Mouse (Mus musculus): ENCODE data around the gene Nop53. TPM values are rescaled to one million over a fixed set of nuclear protein-coding genes. Genes with fewer than 3 reads are reported as not detected.

Gene Nop53
- total RNA-seq (2021), result 100 to 1,000 TPM; 121 to 127 TPM
- long read RNA-seq, experiment 1, transcript Nop53-201 (13 exons, 3,176 nt), result major isoform, 70 of 80 reads
- long read RNA-seq, experiment 1, partial matches to known transcripts, result 10 of 80 reads
- long read RNA-seq, experiment 1, other reads (novel, unspliced or antisense), result 0 of 80 reads
- long read RNA-seq, experiment 2, transcript Nop53-201 (13 exons, 3,176 nt), result major isoform, 91 of 95 reads
- long read RNA-seq, experiment 2, partial matches to known transcripts, result 2 of 95 reads
- long read RNA-seq, experiment 2, other reads (novel, unspliced or antisense), result 2 of 95 reads

DNA sequence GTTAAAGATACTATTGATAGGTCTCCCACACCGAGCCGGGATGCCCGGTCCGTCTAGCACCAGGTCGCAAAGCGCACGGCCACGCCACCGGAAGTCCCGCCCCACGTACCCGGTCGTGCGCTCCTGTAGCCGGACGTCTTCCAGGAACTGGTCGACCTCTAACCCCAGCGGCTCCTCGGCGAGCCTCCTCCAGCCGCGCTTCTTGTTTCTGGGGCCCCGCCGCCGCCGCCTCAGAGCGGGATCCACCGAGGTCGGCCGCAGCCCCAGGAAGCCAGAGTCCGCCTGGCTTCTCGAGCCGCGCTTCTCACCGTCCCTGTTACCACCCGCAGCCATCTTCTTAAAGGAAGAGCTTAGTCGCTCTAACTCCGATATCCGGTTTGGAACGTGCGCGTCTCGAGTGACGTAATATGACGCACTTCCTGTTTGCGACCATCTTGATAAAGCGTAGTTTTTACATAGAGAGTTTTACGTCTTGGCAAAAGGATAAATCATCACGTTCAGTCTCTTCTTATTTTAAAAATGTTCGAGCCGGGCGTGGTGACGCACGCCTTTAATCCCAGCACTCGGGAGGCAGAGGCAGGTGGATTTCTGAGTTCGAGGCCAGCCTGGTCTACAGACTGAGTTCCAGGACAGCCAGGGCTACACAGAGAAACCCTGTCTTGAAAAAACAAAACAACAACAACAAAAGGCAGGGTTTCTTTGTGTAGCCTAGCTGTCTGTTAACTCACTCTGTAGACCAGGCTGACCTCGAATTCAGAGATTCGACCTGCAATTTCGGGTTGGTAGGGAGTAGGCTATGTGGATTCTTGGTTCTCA is at the start of gene Nop53:
Nop53 (minus strand) TSS at position 354 of the 816 bp plus-strand sequence.
- intact Hi-C loops (cut with DNase I; ENCODE audit: low total_unique reads), result loop anchor here (5.0 kb wide), 1 partner anchor 781 kb away; no protein-coding TSS in a partner anchor
- peak; percentile 90 for DNase-seq

DNA sequence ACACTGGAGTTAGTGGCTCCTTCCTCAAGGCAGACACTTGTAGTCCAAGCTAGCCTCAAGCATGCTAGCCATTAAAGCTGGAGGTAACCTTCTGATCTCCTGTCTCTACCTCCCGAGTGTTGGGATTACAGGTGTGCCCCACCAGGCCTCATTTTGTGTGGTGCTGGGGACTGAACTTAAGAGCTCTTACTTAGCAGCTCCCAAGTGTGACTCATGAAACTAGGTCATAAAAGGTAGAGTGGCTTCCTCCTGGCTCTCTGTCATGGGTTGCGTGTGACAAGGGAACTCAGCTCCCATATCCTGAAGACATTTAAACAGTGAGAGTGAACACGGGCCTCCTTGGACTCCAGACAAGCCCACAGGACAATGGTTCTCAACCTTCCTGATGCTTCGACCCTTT is 47.9 kb upstream of the Nop53 start:
- no peak for DNase-seq
- intact Hi-C loops (cut with DNase I; ENCODE audit: low total_unique reads), result no loop called here

DNA sequence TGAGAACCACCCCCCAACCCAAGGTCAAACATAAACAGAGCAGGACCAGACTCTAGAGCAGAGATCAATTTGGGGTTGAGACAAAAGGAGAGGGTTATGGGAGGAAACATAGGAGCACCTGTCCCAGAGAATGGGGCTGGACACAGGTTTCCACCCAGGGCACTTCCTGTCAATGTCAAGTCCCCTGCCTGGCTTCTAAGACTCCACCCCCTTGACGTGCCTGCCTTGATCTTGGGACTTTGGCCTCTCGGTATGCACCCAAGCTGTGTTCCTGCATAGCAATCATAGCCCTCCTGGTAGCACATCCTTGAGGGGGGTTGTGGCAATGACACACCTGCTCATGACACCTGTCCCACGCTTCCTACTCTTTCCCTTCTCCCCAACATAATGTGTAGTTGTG is 47.3 kb upstream of the Nop53 start:
- DNase-seq, result no peak
- intact Hi-C loops (cut with DNase I; ENCODE audit: low total_unique reads), result no loop called here

DNA sequence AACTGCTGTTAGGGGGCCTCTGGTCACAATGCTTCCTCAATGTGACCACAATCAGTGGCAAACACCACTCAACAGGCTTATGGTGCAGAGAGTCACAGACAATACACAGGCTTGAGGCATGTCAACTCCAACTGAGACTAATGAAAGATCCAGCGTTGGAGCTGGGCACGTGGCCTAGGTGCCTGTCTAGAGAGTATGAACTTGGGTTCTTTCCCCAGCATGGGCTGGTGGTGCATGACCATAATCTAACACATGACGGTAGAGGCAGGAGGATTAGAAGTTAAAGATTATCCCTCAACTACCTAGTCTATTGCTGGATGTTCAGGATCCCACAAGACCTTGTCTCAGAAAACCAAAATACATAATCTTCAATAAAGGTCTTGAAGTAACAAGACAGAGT is 45.9 kb upstream of the Nop53 start:
- intact Hi-C loops (cut with DNase I; ENCODE audit: low total_unique reads), result no loop called here
- DNase-seq, result no peak

DNA sequence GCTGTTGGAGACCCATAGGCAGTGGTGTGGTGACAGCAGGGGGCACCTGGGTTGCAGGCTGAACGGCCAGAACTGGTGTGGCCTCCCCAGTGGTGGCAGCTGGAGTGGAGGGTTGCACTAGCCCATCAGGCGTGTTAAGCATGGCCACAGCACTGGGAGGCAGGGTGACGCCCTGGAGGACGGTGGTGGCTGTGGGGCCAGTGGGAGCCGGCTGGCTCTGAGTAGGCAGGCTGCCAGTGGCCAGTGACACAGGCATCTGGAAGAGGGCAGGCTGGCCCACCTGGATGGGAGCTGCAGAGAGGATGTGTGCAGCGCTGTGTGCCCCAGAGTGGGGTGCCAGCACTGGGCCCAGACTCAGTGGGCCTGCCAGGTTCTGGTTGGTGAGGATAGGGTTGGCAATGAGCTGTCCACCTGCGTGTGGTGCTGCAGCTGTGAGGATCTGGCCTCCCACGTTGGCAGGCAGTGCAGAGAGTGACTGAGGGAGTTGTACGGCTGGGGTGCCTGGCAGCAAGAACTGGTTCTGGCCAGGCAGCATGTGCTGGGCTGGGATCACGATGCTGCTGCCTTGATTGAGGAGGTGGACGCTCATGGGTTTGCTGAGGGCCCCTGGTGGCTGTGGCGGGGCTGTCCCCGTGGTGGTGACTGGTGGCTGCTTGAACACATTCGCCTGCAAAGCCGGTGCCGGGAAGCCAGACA is 41.9 kb upstream of the Nop53 start:
- DNase-seq, result peak; percentile 35
- intact Hi-C loops (cut with DNase I; ENCODE audit: low total_unique reads), result no loop called here

DNA sequence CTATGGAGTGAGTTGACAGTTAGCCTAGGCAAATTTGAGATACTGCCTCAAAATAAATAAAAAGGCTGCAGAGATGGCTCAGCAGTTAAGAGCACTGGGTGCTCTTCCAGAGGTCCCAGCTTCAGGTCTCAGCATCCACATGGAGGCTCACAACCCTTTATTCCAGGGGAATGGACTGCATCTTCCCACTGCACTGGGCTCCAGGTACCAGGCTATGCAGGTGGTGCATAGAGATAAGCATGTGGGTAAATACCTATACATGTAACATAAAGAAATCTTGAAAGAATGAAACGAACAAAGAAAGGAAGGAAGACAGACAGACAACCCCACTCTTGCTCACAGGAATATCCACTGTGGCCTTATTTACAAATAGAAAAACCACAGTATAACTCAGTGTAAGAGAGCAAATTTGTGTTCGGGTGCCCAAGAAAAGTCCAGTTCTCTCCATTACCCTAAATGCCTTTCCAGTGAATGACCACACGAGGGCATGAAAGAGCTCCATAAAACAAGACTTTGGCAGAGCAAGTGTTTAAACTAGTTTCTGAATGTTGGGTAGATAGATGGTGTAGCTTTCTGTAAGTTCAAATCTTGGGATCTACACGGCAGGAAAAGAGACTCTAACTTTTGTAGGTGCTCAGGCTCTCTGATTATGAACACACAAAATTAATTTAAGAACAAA is 37.0 kb upstream of the Nop53 start:
- no peak for DNase-seq
- intact Hi-C loops (cut with DNase I; ENCODE audit: low total_unique reads), result no loop called here

DNA sequence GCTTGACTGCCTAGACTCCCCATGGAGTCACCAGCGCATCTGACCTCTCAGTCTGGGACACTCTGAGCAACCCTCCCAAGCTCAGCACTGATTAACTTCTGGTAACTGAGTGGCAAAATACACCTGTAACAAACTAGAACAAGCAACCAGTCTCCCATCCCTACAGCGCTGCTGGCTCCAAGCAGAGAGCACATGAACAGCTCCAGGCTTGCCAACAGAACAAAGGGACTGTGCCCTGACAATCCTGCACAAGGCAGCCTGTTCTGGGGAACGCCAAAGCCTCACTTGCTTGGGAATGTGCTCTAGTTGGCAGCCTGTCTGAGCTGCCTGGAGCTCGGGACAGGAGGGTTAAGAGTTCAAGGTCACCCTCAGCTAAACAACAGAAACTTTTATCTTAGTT is 35.7 kb upstream of the Nop53 start:
- no peak for DNase-seq
- intact Hi-C loops (cut with DNase I; ENCODE audit: low total_unique reads), result no loop called here

DNA sequence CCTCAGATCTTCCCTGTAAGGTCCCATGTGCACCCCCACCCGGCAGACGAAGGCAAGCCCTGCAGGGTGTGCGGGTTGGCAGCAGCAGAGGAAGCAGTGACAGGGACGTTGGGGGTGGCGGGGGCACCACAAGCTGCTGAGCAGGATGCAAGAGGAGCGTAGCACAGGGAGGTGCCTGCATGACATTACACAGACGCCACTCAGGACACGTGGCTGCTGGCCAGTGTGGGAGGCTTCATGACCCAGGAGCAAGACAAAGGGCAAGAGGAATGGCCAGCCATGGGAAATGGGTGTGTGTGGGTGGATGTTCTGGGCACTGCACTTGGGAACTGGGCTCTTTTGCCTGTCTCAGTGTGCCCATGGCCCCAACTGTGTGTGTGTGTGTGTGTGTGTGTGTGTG is 34.4 kb upstream of the Nop53 start:
- intact Hi-C loops (cut with DNase I; ENCODE audit: low total_unique reads), result no loop called here

DNA sequence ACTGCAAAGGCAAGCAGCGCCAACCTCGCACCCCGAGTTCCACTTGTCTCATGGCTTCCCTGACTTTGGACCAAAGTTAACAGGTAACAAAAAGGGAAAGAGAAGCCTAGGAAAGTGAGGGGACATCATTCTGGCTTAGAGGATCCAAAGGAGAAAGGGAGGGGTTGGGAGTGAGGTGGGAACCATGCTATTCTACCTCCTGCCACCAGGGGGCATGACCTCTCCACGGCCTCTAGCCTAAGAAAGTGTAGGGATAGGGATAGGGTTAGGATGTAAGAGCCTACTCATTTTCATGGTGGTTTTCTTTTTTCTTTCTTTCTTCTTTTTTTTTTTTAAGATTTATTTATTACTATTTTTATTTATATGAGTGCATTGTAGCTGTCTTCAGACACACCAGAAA is 30.0 kb upstream of the Nop53 start:
- intact Hi-C loops (cut with DNase I; ENCODE audit: low total_unique reads), result loop anchor here (5.0 kb wide), 2 partner anchors 44 to 76 kb away; no protein-coding TSS in a partner anchor
- peak; percentile 55 for DNase-seq

More for the DNA sequence above, 34.4 kb upstream of the Nop53 start:
- no peak for DNase-seq

DNA sequence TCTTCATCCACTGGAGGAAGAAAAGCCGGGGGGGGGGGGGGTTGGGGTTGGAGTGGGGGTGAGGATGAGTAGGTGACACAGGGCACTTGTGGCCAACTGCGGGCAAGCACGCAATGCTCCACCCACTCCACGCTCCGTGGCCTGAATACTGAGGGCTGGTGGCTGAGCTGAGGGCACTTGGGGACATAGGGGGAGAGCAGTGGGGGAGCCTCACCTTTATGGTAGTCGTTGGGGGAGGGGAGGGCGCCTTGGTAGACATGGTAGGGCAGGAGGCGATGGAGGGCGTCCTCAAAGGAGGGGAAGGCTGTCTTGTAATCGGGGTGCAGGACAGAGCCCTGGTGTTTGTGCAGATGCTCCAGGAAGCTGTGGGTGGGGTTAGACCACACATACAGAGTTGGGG is 29.6 kb upstream of the Nop53 start:
- intact Hi-C loops (cut with DNase I; ENCODE audit: low total_unique reads), result loop anchor here (5.0 kb wide), 2 partner anchors 43 to 77 kb away; no protein-coding TSS in a partner anchor
- no peak for DNase-seq

DNA sequence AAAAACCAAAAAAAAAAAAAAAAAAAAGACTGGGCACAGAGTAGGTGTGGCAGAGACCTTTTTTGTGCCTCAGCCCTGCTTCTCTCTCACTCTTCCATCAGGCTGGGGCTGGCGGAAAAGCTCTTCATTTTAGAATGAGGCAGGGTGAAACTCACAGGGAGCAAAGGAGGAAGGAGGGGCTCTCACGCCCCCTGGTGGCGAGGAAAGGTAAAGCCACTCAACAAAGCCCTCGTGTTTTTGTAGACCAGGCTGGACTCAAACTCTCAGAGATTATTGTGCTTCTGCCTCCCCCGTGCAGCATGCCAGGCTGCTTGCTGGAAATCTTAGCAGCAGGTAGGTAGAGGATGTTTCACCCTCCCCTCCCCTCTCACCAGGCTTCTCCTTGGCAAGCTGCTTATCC is 28.8 kb upstream of the Nop53 start:
- peak; percentile 60 for DNase-seq
- intact Hi-C loops (cut with DNase I; ENCODE audit: low total_unique reads), result loop anchor here (5.0 kb wide), 2 partner anchors 42 to 78 kb away; no protein-coding TSS in a partner anchor

DNA sequence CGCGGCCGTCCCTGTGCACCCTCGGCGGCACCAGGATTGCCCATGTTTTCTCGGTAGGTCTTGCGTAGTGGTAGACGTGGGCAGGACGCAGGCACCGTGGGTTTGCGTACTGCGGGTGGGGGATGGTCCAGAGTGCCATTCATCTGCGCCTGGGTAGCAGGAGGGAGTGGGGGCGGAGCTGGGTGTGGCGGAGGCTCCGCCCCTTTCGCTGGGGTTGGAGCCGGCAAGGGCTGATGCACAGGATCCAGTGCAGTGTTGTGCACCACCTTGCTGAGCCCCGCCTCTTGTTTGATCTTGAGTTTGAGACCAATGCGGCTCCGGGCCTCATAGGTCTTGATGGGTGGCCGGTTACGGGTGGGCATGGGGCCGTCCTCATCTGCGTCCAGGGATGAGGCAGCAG is 26.4 kb upstream of the Nop53 start:
- intact Hi-C loops (cut with DNase I; ENCODE audit: low total_unique reads), result no loop called here
- no peak for DNase-seq

DNA sequence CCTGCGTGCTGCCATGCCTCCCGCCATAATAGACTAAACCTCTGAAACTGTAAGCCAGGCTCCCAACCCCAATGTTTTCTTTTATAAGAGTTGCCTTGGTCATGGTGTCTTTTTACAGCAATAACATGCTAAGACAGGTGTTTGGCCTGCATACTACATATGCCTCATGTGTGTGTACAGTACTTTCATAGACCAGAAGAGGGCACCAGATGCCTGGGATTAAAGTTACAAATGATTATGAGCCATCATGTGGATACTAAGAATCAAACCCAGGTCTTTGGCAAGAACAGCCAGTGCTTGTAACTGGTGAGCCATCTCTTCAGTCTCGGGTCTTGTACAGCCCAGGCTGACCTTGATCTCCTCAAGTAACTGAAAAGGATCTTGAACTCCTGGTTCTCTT is 23.8 kb upstream of the Nop53 start:
- no peak for DNase-seq
- intact Hi-C loops (cut with DNase I; ENCODE audit: low total_unique reads), result no loop called here

DNA sequence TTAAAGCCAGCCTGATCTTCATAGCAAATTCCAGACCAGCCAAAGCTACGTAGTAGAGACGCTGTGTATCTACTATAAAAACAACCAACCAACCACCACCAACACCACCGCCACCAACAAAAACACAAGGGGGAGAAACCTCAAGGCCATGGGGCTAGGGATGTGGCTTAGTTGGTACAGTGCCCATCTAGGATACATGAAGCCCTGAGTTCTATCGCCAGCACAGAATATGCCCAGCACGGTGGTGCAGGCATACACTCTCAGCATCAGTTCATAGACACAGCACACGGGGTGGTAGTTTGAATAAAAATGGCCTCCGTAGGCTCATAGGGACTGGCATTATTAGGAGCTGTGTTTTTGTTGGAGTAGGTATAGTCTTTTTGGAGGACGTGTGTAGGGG is 22.4 kb upstream of the Nop53 start:
- no peak for DNase-seq
- intact Hi-C loops (cut with DNase I; ENCODE audit: low total_unique reads), result no loop called here

DNA sequence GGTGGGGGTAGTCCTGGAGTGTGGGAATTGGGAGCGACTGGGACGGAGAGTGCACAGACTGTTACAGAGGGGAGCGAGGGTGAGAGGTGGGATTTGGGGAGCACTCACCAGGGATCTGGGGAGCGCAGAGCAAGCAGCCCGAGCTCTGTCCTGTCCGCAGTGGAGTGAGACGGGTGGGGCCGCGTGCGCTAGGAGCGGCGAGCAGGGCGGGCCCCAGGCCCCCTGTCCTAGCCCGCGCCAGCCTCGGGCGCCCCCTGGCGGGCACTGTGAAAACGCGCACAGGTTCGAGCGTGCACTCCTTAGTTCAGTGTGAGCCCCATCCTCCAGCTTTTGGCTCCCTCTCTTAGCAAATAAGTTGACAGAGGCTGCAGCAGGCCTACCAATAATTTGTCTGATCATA is 21.4 kb upstream of the Nop53 start, which contains the start of gene Ehd2:
Ehd2 (minus strand) TSS at position 256 of the 400 bp plus-strand sequence.
- intact Hi-C loops (cut with DNase I; ENCODE audit: low total_unique reads), result loop anchor here (2.0 kb wide), 1 partner anchor 19 kb away; no protein-coding TSS in a partner anchor
- DNase-seq, result peak; percentile 88

DNA sequence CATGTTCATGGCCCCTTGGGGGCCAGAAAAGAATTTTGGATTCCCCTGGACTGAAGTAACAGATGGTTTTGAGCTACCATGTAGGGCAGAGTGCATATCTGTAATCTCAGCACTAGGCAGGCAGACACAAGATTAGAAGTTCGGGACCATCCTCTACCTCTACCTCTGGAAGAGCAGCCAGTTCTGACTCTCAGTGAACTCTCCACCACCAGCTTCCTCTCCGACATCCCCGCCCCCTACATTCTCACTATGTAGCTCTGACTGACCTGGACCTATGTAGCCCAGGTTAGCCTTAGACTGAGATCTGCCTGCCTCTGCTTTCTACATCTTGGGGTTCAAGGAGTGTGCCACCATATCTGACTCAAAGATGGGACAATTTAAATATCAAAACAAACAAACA is 20.6 kb upstream of the Nop53 start:
- intact Hi-C loops (cut with DNase I; ENCODE audit: low total_unique reads), result loop anchor here (2.0 kb wide), 1 partner anchor 18 kb away; no protein-coding TSS in a partner anchor
- no peak for DNase-seq

DNA sequence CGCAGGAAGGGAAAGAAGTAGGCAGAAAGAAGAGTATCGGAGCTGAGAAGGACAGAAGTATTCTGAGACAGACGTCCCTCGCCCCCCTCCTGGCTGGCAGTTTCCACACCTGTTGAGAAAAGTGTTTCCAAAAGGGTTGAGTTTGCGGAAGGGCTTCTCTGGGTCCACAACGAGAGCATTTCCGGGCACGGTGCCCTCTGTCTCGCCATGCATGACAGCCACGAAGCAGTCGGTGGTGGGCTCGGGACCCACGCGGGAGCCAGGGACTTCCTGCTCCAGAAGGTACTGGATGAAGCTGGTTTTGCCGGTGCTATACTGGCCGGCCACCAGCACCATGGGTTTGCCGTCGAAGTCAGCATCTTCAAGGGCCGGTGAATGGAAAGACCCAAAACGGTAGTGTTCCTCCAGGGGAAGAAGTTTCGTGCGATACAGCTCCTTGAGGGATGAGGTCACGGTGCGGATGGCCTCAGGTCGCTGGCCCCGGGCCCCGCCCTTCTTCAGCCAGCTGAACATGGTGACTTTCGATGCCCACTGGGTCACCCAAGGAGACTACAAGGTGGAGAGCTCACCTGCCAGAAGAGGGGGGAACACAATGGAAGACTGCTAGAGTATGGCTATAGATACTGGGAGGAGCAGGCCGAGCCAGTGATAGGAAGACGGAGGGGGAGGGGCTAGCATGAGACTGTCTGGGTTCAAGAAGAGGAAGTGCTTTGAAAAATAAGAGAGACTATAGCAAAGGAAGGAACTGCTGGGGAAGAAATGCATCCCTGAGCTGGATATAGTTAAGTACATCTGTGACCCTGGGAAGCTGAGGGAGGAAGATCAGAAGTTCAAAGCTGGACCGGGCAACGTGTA is 18.2 kb upstream of the Nop53 start:
- peak; percentile 38 for DNase-seq
- intact Hi-C loops (cut with DNase I; ENCODE audit: low total_unique reads), result no loop called here
